Mouse (Mus musculus) gastrocnemius, postnatal 25 days (tissue): ENCODE measurements at regions not wholly inside any gene's neighbourhood (a gene's known extent, or its start where the extent isn't known, plus 50 kb on each side); places are given as distances from the start of the nearest gene placed in this dataset.

ENCODE experiments used
- DNase-seq: peaks from one replicate; pipeline ENCODE4 v3.0.0; 2022

- DNase-seq = no peak
Observed at GRCm38 (mm10) chr9:120731952-120732622, 160.8 kb downstream of the Rpl14 start.

DNA sequence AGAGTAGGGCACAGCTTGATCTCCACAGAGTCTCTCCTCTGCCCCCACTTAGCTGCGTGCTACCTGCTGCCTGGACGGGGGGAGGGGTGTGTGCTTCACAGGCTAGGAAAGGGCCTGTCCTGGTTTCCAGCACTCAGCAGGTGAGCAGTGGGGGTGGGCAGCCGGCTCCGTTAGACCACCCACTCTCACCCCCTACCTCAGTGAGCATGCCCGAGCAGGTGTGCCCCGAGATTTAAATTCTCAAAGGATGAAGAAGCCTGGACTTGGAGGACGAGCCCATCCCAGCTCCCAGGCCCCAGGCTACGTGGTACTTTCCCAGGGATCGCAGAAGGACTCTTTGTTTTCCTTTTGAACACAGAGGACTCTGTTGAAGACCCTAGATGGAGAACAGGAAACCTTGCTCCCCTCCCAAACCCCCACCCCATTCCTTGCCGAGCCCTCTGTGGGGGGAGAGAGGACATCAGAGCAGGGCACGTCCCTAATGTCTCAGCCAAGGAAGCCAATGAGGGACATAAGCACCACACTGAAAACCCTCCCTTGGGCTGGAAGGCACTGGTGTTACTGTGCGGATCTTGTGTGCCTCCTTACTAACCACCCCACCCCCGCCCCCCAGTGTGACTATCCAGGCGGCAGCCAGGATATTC is 161.5 kb downstream of the Rpl14 start:
- DNase-seq = no peak

DNA sequence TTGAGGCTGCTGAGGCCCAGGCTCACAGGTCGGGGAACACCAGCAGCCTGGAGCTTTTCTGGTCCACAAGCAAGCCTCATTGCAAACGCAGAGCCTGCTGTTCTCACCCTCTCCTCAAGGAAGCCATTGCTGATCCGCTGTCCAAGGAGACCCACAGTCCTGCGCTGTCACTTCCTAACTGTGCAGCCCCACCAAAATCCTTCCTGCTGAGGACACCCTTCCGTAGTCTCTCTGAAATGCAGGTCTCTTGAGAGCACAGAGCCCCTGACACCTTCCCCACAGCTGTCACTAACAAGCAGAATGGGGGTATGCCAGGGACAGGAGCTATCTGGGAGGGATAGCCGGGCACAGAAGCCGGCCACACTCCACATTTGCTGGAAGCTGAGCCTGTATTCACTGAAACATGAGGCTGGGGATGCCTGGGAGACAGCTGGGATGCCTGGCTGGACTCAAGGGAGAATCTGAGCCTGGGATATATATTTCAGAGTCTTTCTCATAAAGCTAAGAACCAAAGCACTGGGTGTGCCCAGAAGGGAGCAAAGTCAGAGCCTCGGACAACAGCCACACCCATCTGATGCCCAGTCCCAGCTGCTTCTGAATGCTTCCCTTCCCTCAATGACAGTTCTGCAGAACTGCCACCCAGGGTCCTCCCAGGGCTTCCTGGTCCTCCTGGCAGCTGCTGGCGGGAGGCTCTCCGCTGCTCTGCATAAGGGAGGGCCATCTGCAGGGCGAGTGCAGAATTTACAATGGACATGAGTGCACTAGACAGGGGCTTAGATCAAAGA is 162.6 kb downstream of the Rpl14 start:
- DNase-seq = peak; percentile 15

DNA sequence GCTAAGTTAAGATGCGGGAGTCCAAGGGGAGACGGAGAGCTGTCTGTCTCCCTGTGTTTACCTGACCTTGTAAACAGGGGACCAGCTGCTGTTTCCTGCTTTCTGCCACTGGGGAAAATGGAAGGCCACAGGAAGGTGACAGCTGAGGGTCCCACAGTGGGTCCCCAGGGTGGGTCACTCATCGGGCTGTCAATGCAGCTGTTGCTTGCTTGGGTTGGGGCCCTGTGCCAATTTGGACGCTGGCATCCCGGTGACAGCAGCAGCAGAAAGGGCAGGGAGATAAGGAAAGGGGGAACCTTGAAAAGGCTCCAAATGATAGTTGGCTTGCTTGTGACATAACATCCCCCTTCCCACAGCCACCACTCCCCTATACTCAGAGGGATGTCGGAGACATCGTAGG is 164.0 kb downstream of the Rpl14 start:
- DNase-seq = no peak

- DNase-seq = no peak
Observed at GRCm38 (mm10) chr9:120737956-120738355, 166.7 kb downstream of the Rpl14 start.

GRCm38 (mm10) chr9:120739199-120739952 is 168.1 kb downstream of the Rpl14 start:
- DNase-seq = peak; percentile 63

- DNase-seq = no peak
Observed at GRCm38 (mm10) chr9:120739953-120740524, 168.8 kb downstream of the Rpl14 start.

- DNase-seq = no peak
Observed at GRCm38 (mm10) chr9:120741521-120741920, 170.3 kb downstream of the Rpl14 start.

- no peak for DNase-seq
Observed at GRCm38 (mm10) chr9:120743455-120743854, 172.2 kb downstream of the Rpl14 start.

- DNase-seq = no peak
Observed at GRCm38 (mm10) chr9:120745674-120746073, 174.4 kb downstream of the Rpl14 start.

DNA sequence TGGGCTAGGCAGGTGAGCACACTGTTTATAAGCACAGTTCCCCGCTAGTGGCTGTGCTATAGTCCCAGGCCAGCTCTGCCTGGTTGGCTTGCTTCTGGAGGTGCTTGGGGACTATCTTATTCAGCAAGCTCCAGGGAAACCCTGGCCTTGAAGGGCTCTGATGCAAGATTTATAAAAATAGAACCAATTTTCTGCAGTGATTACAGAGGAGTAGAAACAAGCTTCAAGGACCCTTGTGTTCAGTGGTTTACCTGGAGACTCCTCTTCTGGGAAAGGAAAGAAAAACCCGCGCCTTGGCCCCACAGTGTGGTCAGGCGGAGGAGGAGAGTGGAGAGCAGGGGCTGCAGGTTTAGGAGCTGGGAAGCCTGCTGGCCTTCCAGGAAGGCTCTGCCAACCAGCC is 178.2 kb upstream of the Ctnnb1 start:
- no peak for DNase-seq

GRCm38 (mm10) chr9:120751686-120752484 is 177.1 kb upstream of the Ctnnb1 start:
- DNase-seq = no peak

DNA sequence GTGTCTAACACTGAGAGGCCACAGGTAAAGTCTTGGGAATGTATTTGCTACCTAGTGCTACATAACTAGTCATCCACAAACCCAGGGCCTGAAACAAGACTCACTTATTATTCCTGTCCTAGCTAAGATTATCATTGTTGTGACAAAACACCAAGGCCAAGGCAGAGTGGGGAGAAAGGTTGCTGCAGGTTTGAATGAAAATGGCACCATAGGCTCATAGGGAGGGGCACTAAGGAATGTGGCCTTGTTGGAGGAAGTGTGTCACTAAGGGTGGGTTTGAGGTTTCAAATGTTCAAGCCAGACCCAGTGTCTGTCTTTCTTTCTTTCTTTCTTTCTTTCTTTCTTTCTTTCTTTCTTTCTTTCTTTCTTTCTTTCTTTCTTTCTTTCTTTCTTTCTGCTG is 174.9 kb upstream of the Ctnnb1 start:
- no peak for DNase-seq

GRCm38 (mm10) chr9:120755486-120755885 is 173.5 kb upstream of the Ctnnb1 start:
- no peak for DNase-seq

DNA sequence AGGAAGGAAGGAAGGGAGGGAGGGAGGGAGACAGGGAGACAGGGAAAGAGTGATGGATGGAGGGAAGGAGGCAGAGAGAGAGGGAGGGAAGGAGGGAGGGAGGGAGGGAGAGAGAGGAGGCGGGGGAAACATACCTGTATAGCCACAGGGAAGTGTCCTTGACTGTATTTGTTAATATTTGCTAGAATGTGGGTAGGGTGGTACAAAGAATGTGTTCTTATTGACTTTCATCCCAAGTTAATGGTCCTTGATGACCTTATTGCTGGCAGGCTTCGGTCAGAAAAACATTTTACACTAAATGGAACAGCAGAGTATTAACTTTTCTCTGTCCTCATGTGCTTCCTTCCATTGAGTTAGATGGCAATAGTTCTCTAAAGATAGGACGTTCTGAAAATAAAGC is 171.0 kb upstream of the Ctnnb1 start:
- no peak for DNase-seq

DNA sequence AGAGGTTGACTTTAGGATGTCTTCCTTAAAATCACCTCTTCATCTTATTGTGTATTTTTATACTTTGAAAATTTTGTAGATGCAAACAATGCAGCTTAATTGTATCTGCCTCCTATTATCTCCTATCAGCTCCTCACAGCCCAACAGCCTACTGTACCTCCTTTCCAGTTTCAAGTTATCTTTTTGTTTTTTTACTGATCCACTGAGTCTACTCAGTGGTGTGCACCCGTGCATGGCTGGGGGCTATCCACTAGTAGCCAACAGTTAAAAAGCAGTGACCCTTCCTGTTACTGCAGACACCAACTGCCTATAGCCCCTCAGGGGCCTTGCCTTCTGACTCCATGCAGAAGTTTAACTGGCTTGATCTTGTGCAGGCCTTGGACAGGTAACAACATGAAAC is 170.4 kb upstream of the Ctnnb1 start:
- DNase-seq = no peak

DNA sequence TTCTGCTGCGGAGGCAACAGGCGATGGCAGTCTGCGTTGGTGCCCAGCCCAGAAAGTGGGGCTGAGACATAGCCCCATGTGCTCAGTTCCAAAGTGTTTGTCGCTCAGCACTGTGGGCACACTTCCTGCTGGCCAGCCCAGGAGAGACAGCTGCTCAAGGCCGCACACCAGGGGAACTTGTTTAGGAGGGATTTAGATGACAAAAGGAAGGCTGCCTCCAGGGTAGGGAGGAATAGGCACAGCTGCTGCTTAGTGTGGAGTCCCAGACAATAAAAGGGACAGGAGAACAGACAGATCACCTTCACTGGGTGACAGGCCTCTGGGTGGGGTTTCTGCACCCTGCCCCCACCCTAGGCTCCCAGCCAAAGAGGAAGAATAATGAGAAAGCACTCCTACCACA is 169.2 kb upstream of the Ctnnb1 start:
- peak; percentile 28 for DNase-seq

GRCm38 (mm10) chr9:120763802-120764201 is 165.2 kb upstream of the Ctnnb1 start:
- DNase-seq = no peak

DNA sequence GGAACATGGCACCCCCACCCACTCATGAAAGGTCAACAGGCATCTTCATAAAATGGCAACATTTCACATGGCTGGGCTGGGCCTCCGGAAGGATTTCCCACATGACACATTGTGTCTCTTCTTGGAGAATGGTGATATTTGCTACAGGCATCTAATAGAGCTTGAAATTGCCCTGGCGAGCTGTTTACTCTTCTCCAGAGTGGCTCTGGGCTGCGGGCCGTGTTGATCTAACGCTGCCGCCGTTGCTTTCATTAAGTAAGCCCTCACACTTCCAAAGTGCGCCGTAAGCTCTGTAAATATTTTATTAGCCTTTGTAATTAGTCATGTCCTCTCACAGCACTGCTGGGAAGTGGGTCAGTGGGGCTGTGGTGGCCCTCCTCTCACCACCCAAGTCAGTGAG is 164.4 kb upstream of the Ctnnb1 start:
- DNase-seq = no peak

- DNase-seq = no peak
Observed at GRCm38 (mm10) chr9:120765292-120765691, 163.7 kb upstream of the Ctnnb1 start.

GRCm38 (mm10) chr9:120766881-120767280 is 162.1 kb upstream of the Ctnnb1 start:
- no peak for DNase-seq
